Mouse (Mus musculus) embryonic facial prominence, embryonic 15.5 days (tissue): ENCODE measurements around the gene Tln1. TPM values are rescaled to one million over a fixed set of nuclear protein-coding genes. Genes with fewer than 3 reads are reported as not detected.
A peak's percentile ranks its signal among the peaks of the same experiment; 100 is the strongest.
"Not testable (repeated sequence)": the region's sequence is repeated elsewhere in the genome, so short reads cannot be mapped to it uniquely, and the experiment has no call there.

Experiments used
- ATAC-seq: fragments of 200-750 bp; cut with Nextera tagmentation; 2 replicates; pipeline ENCODE4 v1.8.0; 2017; ENCODE audit warnings: low read depth, moderate TSS enrichment; ENCODE audit not compliant: insufficient number of reproducible peaks, low FRiP score, low TSS enrichment
- H3K27ac ChIP-seq: fragments of 300-500 bp; sonication (generic); replicated peaks from 2 replicates; pipeline ENCODE4 v1.5.1; 2015; ENCODE audit warnings: mild to moderate bottlenecking, inconsistent platforms
- H3K27me3 ChIP-seq: fragments of 300-500 bp; sonication (generic); 2 replicates; pipeline ENCODE4 v1.6.1; 2015; ENCODE audit warnings: inconsistent platforms
- H3K36me3 ChIP-seq: fragments of 300-500 bp; sonication (generic); 2 replicates; pipeline ENCODE4 v1.6.1; 2015; ENCODE audit warnings: mild to moderate bottlenecking, inconsistent platforms
- H3K4me1 ChIP-seq: fragments of 300-500 bp; sonication (generic); 2 replicates; pipeline ENCODE4 v1.6.1; 2015; ENCODE audit warnings: inconsistent platforms
- H3K4me2 ChIP-seq: fragments of 300-500 bp; sonication (generic); replicated peaks from 2 replicates; pipeline ENCODE4 v1.6.1; 2015; ENCODE audit warnings: mild to moderate bottlenecking, inconsistent platforms
- H3K4me3 ChIP-seq: fragments of 300-500 bp; sonication (generic); replicated peaks from 2 replicates; pipeline ENCODE4 v1.5.1; 2015; ENCODE audit warnings: mild to moderate bottlenecking, inconsistent platforms
- H3K9ac ChIP-seq: fragments of 300-500 bp; sonication (generic); 2 replicates; pipeline ENCODE4 v1.6.1; 2015; ENCODE audit warnings: inconsistent platforms
- H3K9me3 ChIP-seq: fragments of 300-500 bp; sonication (generic); replicated peaks from 2 replicates; pipeline ENCODE4 v1.6.1; 2016; ENCODE audit warnings: inconsistent platforms
- WGBS: fragments of 180-500 bp; shearing (Covaris S2); methylation state at CpG from one replicate; pipeline ENCODE4 v1.1.7; 2015; 5-methylcytosine and 5-hydroxymethylcytosine counted together
- polyA plus RNA-seq: library from polyadenylated mRNA; unstranded; fragments of >200 nt; fragmentation: Nextera tagmentation; extraction: Ambion mirVana; gene quantifications from 2 replicates; pipeline ENCODE4 v1.2.1, GENCODE M21; 2015

Gene Tln1
- polyA plus RNA-seq, 1 experiment from 2014 or later: 55.8 TPM

DNA sequence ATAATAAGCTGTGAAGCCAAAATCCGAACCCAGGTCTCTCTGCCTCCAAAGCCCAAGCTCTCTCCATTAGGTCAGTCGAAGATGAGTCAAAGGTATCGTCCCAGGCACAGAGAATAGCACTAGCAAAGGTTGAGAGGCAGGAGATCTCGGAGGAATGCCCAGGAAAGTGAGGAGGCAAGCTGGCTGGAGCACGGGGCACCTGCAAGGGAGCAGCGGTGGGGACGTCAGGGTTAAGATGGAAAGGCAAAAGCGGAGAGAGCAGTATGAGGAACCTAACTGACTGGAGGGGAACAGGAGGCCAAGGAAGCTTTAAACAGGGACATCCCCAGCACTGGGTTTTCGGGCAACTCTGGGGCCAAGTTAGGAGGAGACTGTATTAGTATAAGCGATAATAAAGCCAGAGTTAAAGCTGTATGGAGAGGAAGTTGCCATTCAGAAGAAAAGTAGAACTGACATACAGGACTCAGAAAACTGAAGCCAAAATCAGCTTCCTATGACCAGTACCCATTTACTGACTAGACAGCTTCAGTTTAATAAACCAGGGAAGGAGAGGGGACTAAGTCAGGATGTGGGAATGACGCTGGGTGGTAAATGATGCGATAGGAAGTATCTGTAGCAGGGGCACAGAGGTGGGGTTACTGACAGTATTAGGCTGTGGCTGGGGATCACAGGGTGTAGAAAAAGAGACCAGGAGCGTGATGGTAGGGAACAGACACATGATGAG, 2.8 kb downstream of the Tln1 start:
- H3K27ac ChIP-seq: peak overlapping the region; percentile 31; the same call in 1 of the 2 replicates
- WGBS: 64% methylated on average over 13 of the region's 13 CpGs
- ATAC-seq: no peak

DNA sequence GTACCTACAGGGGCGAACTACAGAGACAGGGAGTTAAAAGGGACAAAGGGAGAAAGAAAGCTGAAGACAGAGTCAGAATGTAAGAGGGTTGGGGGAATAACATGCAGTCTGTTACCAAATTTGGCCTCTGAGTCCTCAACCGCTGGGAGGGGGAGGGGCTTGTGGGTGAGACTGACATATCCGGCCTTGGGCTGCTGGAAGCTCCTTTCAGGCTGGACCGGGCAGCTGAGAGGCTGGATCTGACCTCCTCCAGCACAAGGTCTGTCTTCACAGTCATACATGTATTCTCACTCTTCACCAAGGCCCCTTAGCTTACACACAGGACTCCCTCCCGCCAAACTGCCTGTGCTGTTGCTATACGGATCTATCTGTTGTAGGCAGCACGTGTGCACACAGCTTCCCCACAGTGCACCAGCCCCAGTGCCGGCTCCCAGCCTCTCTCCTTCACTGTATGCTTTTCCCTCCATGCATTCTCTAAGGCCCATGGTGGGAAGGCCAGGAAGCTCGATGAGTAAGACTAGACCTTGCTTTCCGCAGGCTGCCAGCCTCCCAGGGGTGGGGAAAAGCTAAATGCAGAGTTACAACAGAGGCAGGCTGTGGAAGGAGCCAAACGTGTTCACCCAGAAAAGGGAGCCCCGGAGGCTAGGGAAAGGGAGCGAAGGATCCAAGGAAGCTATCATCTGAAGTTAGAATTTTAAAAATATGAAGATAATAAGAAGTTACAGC, 3.7 kb downstream of the Tln1 start:
- peak overlapping the region; percentile 27 for H3K4me3 ChIP-seq
- no peak for ATAC-seq
- peaks cover 30% of the 10 kb centered on the region for H3K36me3 ChIP-seq
- H3K4me2 ChIP-seq: peak overlapping the region; percentile 84
- WGBS: 11% methylated on average over 13 of the region's 13 CpGs
- H3K27me3 ChIP-seq: no peaks in the 10 kb centered on the region
- peak overlapping the region; percentile 21; the same call in 1 of the 2 replicates for H3K9ac ChIP-seq
- H3K27ac ChIP-seq: peak overlapping the region; percentile 85
- H3K4me1 ChIP-seq: peaks cover 50% of the 10 kb centered on the region
- H3K9me3 ChIP-seq: no peaks in the 10 kb centered on the region

More for the DNA sequence above, 2.8 kb downstream of the Tln1 start:
- no peak overlapping the region for H3K9ac ChIP-seq
- H3K4me2 ChIP-seq: peak overlapping the region; percentile 84
- no peaks in the 10 kb centered on the region for H3K27me3 ChIP-seq
- peaks cover 26% of the 10 kb centered on the region for H3K36me3 ChIP-seq
- peaks cover 55% of the 10 kb centered on the region for H3K4me1 ChIP-seq
- H3K9me3 ChIP-seq: no peaks in the 10 kb centered on the region
- H3K4me3 ChIP-seq: peak overlapping the region; percentile 95

DNA sequence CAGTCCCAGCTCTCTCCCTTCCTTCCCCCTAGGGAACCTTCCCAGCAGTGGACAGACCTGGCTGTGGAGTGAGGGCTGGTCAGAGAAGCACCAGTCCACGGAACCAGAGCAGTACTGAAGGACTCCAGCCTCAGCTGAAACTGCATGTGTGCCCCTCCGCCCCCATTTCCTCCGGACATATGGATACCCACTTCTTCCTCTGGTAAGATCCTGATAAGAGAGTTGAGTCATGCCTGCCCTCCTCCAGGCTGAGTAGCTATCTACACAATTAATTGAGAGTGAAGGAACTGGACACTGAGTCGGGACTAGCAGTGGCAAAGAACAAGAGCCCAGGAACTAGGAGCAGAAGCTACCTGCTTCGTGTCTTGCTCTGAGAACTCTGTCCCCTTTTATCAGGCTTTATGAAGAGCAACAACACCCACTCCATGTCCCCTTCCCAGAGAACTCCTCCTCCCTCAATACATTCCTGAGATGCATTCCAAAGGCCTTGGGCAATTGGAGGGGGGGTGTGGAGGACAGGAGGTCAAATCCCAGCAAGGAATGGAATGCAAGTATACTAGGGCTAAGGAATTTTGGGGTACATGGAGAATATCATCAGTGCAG, 4.4 kb downstream of the Tln1 start:
- Histone ChIP-seq H3K27me3 (no peaks in the 10 kb centered on the region), H3K4me2 (peak overlapping the region; percentile 84), H3K27ac (peak overlapping the region; percentile 85), H3K4me3 (peak overlapping the region; percentile 27), H3K4me1 (peaks cover 43% of the 10 kb centered on the region), H3K9ac (peak overlapping the region; percentile 21; the same call in 1 of the 2 replicates), H3K36me3 (peaks cover 37% of the 10 kb centered on the region), H3K9me3 (no peaks in the 10 kb centered on the region)
- 21% methylated on average over 5 of the region's 5 CpGs for WGBS
- no peak for ATAC-seq

DNA sequence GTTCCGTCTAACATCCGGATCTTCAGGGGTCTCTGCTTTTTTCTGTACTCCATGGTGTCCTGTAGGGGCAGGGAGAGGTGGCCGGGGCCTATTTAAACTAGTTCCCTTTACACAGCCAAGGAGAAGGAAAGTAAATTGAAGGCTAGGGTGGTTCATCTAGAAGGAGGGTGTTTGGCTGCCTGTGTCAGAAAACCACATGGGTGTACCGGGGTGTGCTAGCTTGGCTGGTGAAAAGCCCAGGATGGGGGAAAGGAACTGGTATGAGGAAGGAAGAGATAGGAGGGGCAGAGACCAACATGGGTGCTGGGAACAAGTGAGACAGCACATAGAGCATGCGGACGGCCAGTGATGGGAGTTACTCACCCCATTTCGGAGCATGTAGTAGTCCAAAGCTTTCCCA, 6.6 kb downstream of the Tln1 start:
- Histone ChIP-seq H3K9me3 (no peaks in the 10 kb centered on the region), H3K4me1 (peaks cover 40% of the 10 kb centered on the region), H3K27ac (no peak overlapping the region), H3K4me3 (no peak overlapping the region), H3K27me3 (no peaks in the 10 kb centered on the region), H3K4me2 (no peak overlapping the region), H3K36me3 (peaks cover 58% of the 10 kb centered on the region), H3K9ac (no peak overlapping the region)
- WGBS: 94% methylated on average over 7 of the region's 7 CpGs
- ATAC-seq: no peak

DNA sequence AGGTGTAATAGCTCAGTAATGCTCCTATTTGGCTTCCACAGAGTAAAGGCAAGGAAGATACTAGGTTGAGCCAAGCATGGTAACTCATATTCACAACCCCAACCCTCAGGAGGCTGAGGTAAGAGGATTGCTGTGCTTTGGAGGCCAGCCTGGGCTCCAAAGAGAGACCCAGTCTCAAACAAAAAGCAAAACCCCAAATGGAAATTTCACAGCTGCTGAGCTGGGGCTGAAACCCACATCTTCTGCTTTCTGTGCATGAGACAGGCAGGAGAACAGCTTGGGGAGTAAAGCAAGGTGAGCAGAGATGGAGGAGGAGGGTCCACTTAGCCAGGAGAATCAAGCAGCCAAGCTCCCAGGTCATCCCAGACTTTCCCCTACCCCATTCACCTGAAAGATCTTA, 8.6 kb downstream of the Tln1 start:
- no peaks in the 10 kb centered on the region for H3K9me3 ChIP-seq
- peaks cover 19% of the 10 kb centered on the region for H3K4me1 ChIP-seq
- H3K4me3 ChIP-seq: no peak overlapping the region
- no peak overlapping the region for H3K27ac ChIP-seq
- peaks cover 79% of the 10 kb centered on the region for H3K36me3 ChIP-seq
- H3K4me2 ChIP-seq: no peak overlapping the region
- ATAC-seq: no peak
- no peak overlapping the region for H3K9ac ChIP-seq
- no peaks in the 10 kb centered on the region for H3K27me3 ChIP-seq

DNA sequence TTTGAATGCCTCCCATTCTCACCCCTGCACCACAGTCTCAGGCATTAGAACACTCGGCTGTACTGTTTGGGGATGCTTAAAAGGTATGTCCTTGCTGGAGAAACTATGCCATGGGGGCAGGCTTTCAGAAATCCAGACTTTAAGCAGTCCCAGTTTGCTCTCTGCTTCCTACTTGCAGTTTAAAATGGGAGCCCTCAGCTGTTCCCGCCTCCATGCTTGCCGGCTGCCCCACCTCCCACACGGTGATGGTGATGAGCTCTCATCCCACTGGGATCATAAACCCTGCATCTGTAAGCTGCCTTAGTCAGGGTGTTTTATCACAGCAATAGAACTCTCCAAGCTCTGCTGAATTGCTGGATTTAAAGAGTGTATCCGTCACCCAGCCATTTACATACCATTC, 10.1 kb downstream of the Tln1 start:
- 98% methylated on average over 5 of the region's 5 CpGs for WGBS
- no peak overlapping the region for H3K9ac ChIP-seq
- H3K27me3 ChIP-seq: no peaks in the 10 kb centered on the region
- peaks cover 5% of the 10 kb centered on the region for H3K4me1 ChIP-seq
- H3K9me3 ChIP-seq: no peaks in the 10 kb centered on the region
- no peak for ATAC-seq
- no peak overlapping the region for H3K4me2 ChIP-seq
- H3K27ac ChIP-seq: no peak overlapping the region
- H3K4me3 ChIP-seq: no peak overlapping the region
- peaks cover 93% of the 10 kb centered on the region for H3K36me3 ChIP-seq

DNA sequence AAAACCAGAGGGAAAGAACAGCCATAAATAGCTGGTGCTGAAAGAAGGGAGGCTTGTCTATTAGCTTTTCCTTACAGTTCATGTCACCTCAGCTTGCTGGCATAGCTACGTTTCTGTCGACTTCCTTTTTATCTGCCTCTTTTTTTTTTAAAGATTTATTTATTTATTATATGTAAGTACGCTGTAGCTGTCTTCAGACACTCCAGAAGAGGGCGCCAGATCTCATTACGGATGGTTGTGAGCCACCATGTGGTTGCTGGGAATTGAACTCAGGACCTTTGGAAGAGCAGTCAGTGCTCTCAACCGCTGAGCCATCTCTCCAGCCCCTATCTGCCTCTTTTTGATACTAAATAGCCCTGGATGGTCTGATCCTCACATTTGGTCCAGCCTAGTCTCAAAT, 10.6 kb downstream of the Tln1 start:
- not testable (repeated sequence) for H3K9ac ChIP-seq, H3K4me2 ChIP-seq, ATAC-seq, H3K4me1 ChIP-seq, H3K4me3 ChIP-seq, H3K9me3 ChIP-seq, H3K27ac ChIP-seq, H3K27me3 ChIP-seq
- peaks cover 99% of the 10 kb centered on the region for H3K36me3 ChIP-seq
- WGBS: 87% methylated on average over 6 of the region's 6 CpGs

DNA sequence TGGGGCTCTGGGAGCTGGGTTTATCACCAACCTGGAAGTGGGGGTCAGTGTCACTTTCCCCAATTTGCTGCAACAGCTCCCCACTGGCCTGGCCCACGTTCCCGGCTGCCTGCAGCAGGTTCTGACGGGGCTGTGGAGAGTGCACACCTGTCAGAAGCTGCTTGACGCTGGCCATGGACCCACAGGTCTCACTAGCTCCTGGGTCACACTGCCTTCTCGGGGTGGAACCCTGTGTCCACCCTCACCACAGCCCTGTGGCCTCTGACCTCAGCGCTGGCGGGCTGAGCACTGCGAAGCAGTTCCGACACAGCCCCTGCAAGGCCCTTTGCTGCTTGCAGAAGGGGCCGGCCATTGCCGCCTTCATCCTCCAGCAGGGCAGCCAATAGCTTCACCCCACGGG, 13.4 kb downstream of the Tln1 start:
- Histone ChIP-seq H3K9me3 (no peaks in the 10 kb centered on the region), H3K9ac (no peak overlapping the region), H3K36me3 (peaks cover 99% of the 10 kb centered on the region), H3K4me1 (no peaks in the 10 kb centered on the region), H3K27me3 (no peaks in the 10 kb centered on the region), H3K4me2 (no peak overlapping the region), H3K4me3 (no peak overlapping the region), H3K27ac (no peak overlapping the region)
- WGBS: 94% methylated on average over 12 of the region's 12 CpGs
- ATAC-seq: no peak

DNA sequence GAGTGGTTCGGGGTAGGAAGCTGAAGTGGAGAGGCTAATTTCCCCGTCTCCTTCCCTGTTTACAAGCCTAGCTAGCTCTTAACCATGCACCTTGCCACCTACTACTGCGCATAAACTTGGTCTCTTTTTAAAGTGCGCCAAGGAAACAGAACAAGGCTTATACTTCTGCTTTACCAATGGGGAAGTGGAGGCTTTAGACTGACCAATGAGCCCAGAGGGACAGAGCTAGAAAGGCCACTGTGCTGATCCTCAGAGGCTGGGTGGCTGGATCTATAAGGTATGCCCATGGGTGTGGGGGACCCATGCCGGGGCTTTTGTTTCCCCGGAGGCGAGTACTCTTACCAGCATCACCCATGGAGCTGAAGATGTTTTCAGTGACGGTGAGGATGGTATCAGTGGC, 15.3 kb downstream of the Tln1 start:
- Histone ChIP-seq H3K9me3 (no peaks in the 10 kb centered on the region), H3K4me1 (no peaks in the 10 kb centered on the region), H3K27ac (no peak overlapping the region), H3K36me3 (peaks cover 99% of the 10 kb centered on the region), H3K4me3 (no peak overlapping the region), H3K27me3 (no peaks in the 10 kb centered on the region), H3K4me2 (no peak overlapping the region), H3K9ac (no peak overlapping the region)
- ATAC-seq: no peak
- WGBS: 94% methylated on average over 8 of the region's 8 CpGs

DNA sequence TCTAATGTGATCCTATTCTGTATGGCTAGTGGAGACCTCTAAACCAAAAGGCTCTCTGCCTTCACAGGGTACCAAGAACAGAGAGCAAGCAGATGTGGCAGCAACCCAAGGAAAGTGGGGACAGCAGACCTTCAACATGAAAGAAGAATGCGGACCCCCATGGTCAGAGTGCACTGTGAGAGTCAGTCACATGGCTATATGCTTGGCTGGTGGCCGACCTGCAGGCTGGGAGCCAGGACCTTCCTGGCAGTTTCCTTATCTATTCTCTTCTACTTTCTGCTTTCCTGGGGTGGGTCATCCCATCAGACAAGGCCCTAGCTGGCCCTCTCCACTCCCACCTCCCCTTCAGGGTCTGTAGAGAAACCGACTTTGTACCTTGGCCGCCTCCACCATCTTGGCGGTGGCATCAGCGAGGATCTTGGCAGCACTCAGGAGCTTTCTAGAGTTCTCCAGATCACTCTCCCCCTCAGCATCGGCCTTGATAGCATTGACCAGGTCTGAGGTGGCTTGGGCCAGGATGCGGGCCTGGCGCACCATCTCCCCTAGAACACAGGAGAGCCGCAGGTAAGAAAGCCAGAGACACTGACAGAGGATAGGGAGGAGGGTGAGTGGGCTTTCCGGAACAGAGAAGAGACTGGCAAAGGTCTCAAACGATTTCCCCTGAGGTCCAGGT, 16.0 kb downstream of the Tln1 start:
- Histone ChIP-seq H3K4me2 (no peak overlapping the region), H3K4me1 (no peaks in the 10 kb centered on the region), H3K27ac (no peak overlapping the region), H3K4me3 (no peak overlapping the region), H3K9me3 (no peaks in the 10 kb centered on the region), H3K36me3 (peaks cover 100% of the 10 kb centered on the region), H3K9ac (no peak overlapping the region), H3K27me3 (no peaks in the 10 kb centered on the region)
- no peak for ATAC-seq
- WGBS: 91% methylated on average over 12 of the region's 12 CpGs

DNA sequence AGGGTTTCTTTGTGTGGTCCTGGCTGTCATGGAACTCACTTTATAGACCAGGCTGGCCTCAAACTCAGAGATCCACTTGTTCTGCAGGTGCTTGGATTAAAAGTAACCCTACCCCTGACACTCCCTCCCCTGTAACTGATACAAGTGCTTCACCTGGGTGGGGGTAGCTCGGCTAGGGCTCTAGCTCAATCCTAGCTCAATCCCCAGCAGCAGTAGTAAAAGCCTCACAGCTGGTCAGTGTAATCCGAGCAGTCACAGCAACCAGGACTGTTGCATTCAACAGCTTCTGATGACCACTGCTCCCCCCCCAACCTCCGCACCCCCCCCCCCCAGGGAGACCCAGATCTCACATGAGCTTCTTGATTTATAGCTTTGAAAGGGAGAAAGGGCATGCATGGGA, 20.4 kb downstream of the Tln1 start:
- H3K4me3 ChIP-seq: no peak overlapping the region
- 43% methylated on average over 3 of the region's 3 CpGs for WGBS
- no peaks in the 10 kb centered on the region for H3K27me3 ChIP-seq
- no peaks in the 10 kb centered on the region for H3K9me3 ChIP-seq
- no peak overlapping the region for H3K4me2 ChIP-seq
- H3K9ac ChIP-seq: no peak overlapping the region
- H3K27ac ChIP-seq: no peak overlapping the region
- H3K36me3 ChIP-seq: peaks cover 99% of the 10 kb centered on the region
- ATAC-seq: no peak
- H3K4me1 ChIP-seq: no peaks in the 10 kb centered on the region
